Mouse (Mus musculus): Measurements from ENCODE around the gene Zfp329. TPM values are rescaled to one million over a fixed set of nuclear protein-coding genes. Genes with fewer than 3 reads are reported as not detected.

Zfp329 gene
- polyA plus RNA-seq, 1 experiment from 2014 or later = 14.5 TPM

Other genes starting within 250 kb of the Zfp329 start
- 0.01 TPM in 1 of 2 replicates, not detected in the other for gene Vmn2r53, start 210.1 kb downstream of the Zfp329 start, polyA plus RNA-seq (2015; fragmentation: Nextera tagmentation; extraction: Ambion mirVana)
- gene Vmn2r54, start 178.5 kb downstream of the Zfp329 start, polyA plus RNA-seq (2015; fragmentation: Nextera tagmentation; extraction: Ambion mirVana) = not detected in 2 replicates
- gene Vmn2r55, start 133.9 kb downstream of the Zfp329 start, polyA plus RNA-seq (2015; fragmentation: Nextera tagmentation; extraction: Ambion mirVana) = not detected in 2 replicates
- not detected in 2 replicates for gene Vmn2r56, start 83.9 kb downstream of the Zfp329 start, polyA plus RNA-seq (2015; fragmentation: Nextera tagmentation; extraction: Ambion mirVana)
- gene Zscan18, start 15.2 kb downstream of the Zfp329 start, polyA plus RNA-seq (2015; fragmentation: Nextera tagmentation; extraction: Ambion mirVana) = 5.7 and 7.6 TPM in 2 replicates
- 36.0 and 38.7 TPM in 2 replicates for gene Zfp110, start 15.9 kb upstream of the Zfp329 start, polyA plus RNA-seq (2015; fragmentation: Nextera tagmentation; extraction: Ambion mirVana)
- 3.3 and 3.7 TPM in 2 replicates for gene Zfp128, start 62.3 kb upstream of the Zfp329 start, polyA plus RNA-seq (2015; fragmentation: Nextera tagmentation; extraction: Ambion mirVana)
- gene Zscan22, start 79.0 kb upstream of the Zfp329 start, polyA plus RNA-seq (2015; fragmentation: Nextera tagmentation; extraction: Ambion mirVana) = 14.1 and 14.8 TPM in 2 replicates
- 869 and 872 TPM in 2 replicates for gene Rps5, start 103.4 kb upstream of the Zfp329 start, polyA plus RNA-seq (2015; fragmentation: Nextera tagmentation; extraction: Ambion mirVana)
- gene Rnf225, start 108.6 kb upstream of the Zfp329 start, polyA plus RNA-seq (2015; fragmentation: Nextera tagmentation; extraction: Ambion mirVana) = 2.3 and 3.2 TPM in 2 replicates
- gene Zfp324, start 147.0 kb upstream of the Zfp329 start, polyA plus RNA-seq (2015; fragmentation: Nextera tagmentation; extraction: Ambion mirVana) = 8.3 and 8.8 TPM in 2 replicates
- gene Zfp446, start 159.0 kb upstream of the Zfp329 start, polyA plus RNA-seq (2015; fragmentation: Nextera tagmentation; extraction: Ambion mirVana) = 7.2 and 8.9 TPM in 2 replicates
- 0.95 and 1.4 TPM in 2 replicates for gene Slc27a5, start 179.3 kb upstream of the Zfp329 start, polyA plus RNA-seq (2015; fragmentation: Nextera tagmentation; extraction: Ambion mirVana)
- 122 and 130 TPM in 2 replicates for gene Trim28, start 180.3 kb upstream of the Zfp329 start, polyA plus RNA-seq (2015; fragmentation: Nextera tagmentation; extraction: Ambion mirVana)
- 18.4 and 20.2 TPM in 2 replicates for gene Zbtb45, start 191.2 kb upstream of the Zfp329 start, polyA plus RNA-seq (2015; fragmentation: Nextera tagmentation; extraction: Ambion mirVana)
- 189 and 190 TPM in 2 replicates for gene Chmp2a, start 215.9 kb upstream of the Zfp329 start, polyA plus RNA-seq (2015; fragmentation: Nextera tagmentation; extraction: Ambion mirVana)
- 21.4 and 22.1 TPM in 2 replicates for gene Ube2m, start 219.4 kb upstream of the Zfp329 start, polyA plus RNA-seq (2015; fragmentation: Nextera tagmentation; extraction: Ambion mirVana)
- gene Mzf1, start 235.9 kb upstream of the Zfp329 start, polyA plus RNA-seq (2015; fragmentation: Nextera tagmentation; extraction: Ambion mirVana) = 2.5 and 2.7 TPM in 2 replicates